Mouse (Mus musculus): ENCODE measurements around the gene Spata31d1c.

Spata31d1c gene

DNA sequence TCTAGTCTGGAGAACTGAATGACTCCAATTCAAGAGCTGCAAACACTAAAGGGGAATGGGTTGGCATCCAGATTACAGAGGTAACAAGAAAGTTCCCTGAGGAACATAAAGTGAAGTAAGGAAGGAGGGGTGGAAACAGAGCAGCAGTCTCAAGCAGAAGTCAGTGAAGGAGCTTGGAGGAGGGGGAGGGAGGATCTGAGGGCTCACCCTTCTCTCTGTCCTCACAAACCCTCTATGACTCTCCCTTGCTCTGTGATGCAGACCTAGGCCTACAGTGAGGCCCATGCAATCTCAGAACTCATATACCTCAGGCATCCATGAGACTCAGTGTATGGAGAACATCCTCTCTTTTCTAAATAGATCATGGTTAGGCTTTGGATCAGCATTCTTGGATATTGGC is at the start of gene Spata31d1c:
Gene Spata31d1c, plus strand, starts transcription at position 301 of the 400 bp plus-strand sequence.
- no peak for DNase-seq (ENCODE audit: low spot score in 2 of 2)

DNA sequence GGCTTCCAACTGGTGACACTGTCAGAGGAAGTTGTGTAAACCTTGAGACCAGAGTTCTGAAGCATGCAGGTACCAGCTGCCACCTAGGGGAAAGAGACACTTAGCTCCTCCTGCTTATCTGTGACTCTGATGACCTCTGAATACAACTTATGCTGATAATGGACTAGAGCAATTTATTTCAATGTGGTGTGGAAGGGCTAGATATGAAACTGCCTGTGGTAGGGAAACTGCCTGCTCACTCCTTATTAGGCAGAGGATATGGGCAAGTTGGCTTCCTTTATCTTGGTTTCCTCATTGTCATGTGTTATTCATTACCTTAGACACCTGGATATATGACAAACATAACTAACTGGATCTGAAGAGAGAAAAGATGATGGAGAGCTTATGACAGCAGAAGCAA is 44.0 kb upstream of the Spata31d1c start:
- DNase-seq (ENCODE audit: low spot score in 2 of 2): no peak

DNA sequence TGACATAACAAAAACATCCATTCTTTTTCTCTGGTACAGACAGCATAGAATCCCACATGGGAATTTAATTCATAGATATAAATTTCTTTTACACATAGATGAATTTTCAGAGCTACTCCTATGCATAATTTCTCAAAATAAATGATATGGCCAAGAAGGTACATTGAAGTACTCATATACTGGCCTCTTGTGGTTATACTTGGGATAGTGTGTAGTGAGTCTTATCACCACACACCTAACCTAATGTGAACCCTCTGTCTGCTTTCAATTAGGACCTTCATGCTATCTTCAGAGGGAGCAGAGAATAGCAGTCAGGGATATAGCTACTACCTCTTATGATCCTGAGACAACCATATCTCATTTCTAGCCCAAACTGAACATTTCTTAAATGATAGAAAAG is 27.4 kb upstream of the Spata31d1c start:
- DNase-seq (ENCODE audit: low spot score in 2 of 2): no peak

- DNase-seq (ENCODE audit: low spot score in 2 of 2): no peak
These were observed 26.1 kb upstream of the Spata31d1c start for GRCm38 (mm10) chr13:65006760-65007159.

- DNase-seq (ENCODE audit: low spot score in 2 of 2): no peak
These were observed 24.9 kb upstream of the Spata31d1c start for GRCm38 (mm10) chr13:65007971-65008370.

DNA sequence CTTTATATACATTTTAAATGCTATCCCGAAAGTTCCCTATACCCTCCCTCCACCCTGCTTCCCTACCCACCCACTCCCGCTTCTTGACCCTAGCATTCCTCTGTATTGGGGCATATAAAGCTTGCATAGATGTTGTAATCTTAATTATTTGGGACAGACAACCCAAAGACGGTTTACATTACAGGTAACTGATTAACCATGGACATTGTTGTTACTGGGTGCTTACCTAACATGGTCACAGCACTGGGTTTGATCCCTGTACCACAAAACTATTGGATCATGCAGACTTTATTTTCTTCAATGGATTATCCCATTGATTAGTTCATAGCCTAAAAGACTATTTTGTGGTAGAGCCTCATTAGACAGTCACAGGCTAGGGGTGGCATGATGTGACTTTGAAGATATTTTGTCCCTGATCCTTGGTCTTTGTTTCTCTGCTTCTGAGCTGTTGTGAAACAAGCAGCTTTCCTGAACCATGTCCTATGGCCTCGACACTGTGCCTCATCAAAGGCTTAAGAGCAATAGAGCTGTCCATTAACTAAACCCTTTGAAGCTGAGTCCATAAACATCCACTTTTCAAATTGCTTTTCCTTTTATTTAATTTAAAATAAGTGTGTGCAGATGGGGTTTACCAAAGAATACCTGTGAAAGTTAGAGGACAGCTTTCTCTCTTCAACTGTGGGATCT is 21.7 kb upstream of the Spata31d1c start:
- no peak for DNase-seq (ENCODE audit: low spot score in 2 of 2)

- no peak for DNase-seq (ENCODE audit: low spot score in 2 of 2)
These were observed 2.2 kb downstream of the Spata31d1c start for GRCm38 (mm10) chr13:65035057-65035456.

DNA sequence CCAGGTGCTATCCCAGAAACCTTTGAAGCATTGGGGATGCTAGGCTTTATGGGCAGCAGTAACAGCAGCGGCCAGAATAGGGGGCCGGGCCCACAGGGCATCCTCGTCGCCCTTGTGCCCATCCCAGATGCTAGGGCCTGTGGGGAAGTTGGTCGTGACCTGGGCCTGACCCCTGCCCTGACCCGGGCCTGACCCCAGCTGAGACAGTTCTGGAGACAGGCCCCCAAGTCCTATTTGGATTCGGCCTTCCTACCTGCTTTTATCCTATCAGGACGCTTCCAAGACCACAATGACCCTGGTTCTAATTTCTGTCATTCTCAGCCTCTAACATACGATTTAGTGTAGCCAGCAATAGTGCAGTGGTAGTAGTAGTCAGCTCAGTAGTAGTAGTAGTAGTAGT is 19.8 kb downstream of the Spata31d1c start, which contains the start of gene Prss47:
Gene Prss47, minus strand, starts transcription at position 101 of the 400 bp plus-strand sequence.
- DNase-seq (ENCODE audit: low spot score in 2 of 2): no peak

GRCm38 (mm10) chr13:65069969-65070368 is 37.1 kb downstream of the Spata31d1c start:
- no peak for DNase-seq (ENCODE audit: low spot score in 2 of 2)

All from frontal cortex, postnatal 10 days (tissue).